Mouse (Mus musculus) heart, adult 2 months (tissue): Measurements from ENCODE around the gene Btn1a1. TPM values are rescaled to one million over a fixed set of nuclear protein-coding genes. Genes with fewer than 3 reads are reported as not detected.
A peak's percentile ranks its signal among the peaks of the same experiment; 100 is the strongest.

Experiments
- DNase-seq, 2 experiments: peaks; one replicate each; pipeline ENCODE4 v3.0.0; 2021
- H3K27ac ChIP-seq: fragments of 200-600 bp; 2 replicates; pipeline ENCODE4 v1.8.1; 2022
- H3K27me3 ChIP-seq: fragments of 200-500 bp; 2 replicates; pipeline ENCODE4 v1.6.1; 2012; ENCODE audit warnings: mild to moderate bottlenecking, low read length, inconsistent platforms, mixed read lengths; ENCODE audit not compliant: control insufficient read depth, insufficient read depth
- H3K36me3 ChIP-seq: fragments of 200-500 bp; 2 replicates; pipeline ENCODE4 v1.6.1; 2012; ENCODE audit warnings: low read length, inconsistent platforms; ENCODE audit not compliant: control insufficient read depth, insufficient read depth
- H3K4me1 ChIP-seq: fragments of 200-500 bp; 2 replicates; pipeline ENCODE4 v1.6.1; 2011; ENCODE audit warnings: low read length; ENCODE audit not compliant: control insufficient read depth, insufficient read depth
- H3K4me3 ChIP-seq: fragments of 200-600 bp; 2 replicates; pipeline ENCODE4 v1.8.1; 2022
- H3K79me2 ChIP-seq: fragments of 200-500 bp; replicated peaks from 2 replicates; pipeline ENCODE4 v1.6.1; 2012; ENCODE audit warnings: mild to moderate bottlenecking, inconsistent platforms, low read length, moderate library complexity, mixed read lengths; ENCODE audit not compliant: control insufficient read depth, insufficient read depth
- H3K9ac ChIP-seq: fragments of 200-500 bp; 2 replicates; pipeline ENCODE4 v1.6.1; 2012; ENCODE audit warnings: low read depth, mild to moderate bottlenecking, control low read depth, inconsistent platforms, low read length, mixed read lengths
- CTCF ChIP-seq: fragments of 200-600 bp; IDR thresholded peaks from 2 replicates; pipeline ENCODE4 v1.8.1; 2022; ENCODE audit warnings: antibody characterized with exemption, mild to moderate bottlenecking, moderate library complexity
- EP300 ChIP-seq: fragments of 200-500 bp; IDR thresholded peaks from 2 replicates; pipeline ENCODE4 v1.6.1; 2011; ENCODE audit warnings: low read depth, low read length, control low read depth; ENCODE audit not compliant: insufficient read depth
- POLR2A ChIP-seq: fragments of 200-500 bp; IDR thresholded peaks from 2 replicates; pipeline ENCODE4 v1.6.1; 2011; ENCODE audit warnings: mild to moderate bottlenecking, low read depth, low read length, control low read depth; ENCODE audit not compliant: insufficient read depth
- WGBS: fragments of 180-500 bp; shearing (Covaris S2); methylation state at CpG from one replicate; pipeline ENCODE4 v1.1.7; 2018; 5-methylcytosine and 5-hydroxymethylcytosine counted together
- intact Hi-C: fragments of 180-260 bp; cut with DNase I; formaldehyde crosslinking; loops from one replicate; pipeline ENCODE4 v1.15.1; 2025
- polyA plus RNA-seq: library from polyadenylated mRNA; depleted of rRNA; stranded (reverse); fragments of >200 nt; gene quantifications from 2 replicates; pipeline ENCODE4 v1.2.3, GENCODE M21; 2012
- total RNA-seq, 2 experiments: library from RNA; stranded (reverse); gene quantifications; 2 replicates each; pipeline ENCODE4 v1.2.3; 2021

Btn1a1 gene
- total and polyA plus RNA-seq, 3 experiments = not detected

- no peak overlapping the region for H3K4me3 ChIP-seq
- WGBS = 50% methylated on average over 14 of the region's 14 CpGs
- H3K9ac ChIP-seq = no peak overlapping the region
- no peak overlapping the region for H3K27ac ChIP-seq
- intact Hi-C loops = loop anchor here (5.0 kb wide), 1 partner anchor 39 kb away; the partner anchor contains the start of gene Btn1a1
- no peaks in the 10 kb centered on the region for H3K79me2 ChIP-seq
- no peaks in the 10 kb centered on the region for H3K4me1 ChIP-seq
- no peak for DNase-seq
- no peaks in the 10 kb centered on the region for H3K36me3 ChIP-seq
- H3K27me3 ChIP-seq = no peaks in the 10 kb centered on the region
- no peak for TF ChIP-seq POLR2A
- TF ChIP-seq EP300 = no peak
- TF ChIP-seq CTCF = no peak
Observed at GRCm38 (mm10) chr13:23505662-23506345, 40.1 kb upstream of the Btn1a1 start.

GRCm38 (mm10) chr13:23503797-23504196 is 38.1 kb upstream of the Btn1a1 start:
- intact Hi-C loops = no loop called here
- DNase-seq = peak; percentile 26 to 51
- 10% methylated on average over 9 of the region's 9 CpGs for WGBS

DNA sequence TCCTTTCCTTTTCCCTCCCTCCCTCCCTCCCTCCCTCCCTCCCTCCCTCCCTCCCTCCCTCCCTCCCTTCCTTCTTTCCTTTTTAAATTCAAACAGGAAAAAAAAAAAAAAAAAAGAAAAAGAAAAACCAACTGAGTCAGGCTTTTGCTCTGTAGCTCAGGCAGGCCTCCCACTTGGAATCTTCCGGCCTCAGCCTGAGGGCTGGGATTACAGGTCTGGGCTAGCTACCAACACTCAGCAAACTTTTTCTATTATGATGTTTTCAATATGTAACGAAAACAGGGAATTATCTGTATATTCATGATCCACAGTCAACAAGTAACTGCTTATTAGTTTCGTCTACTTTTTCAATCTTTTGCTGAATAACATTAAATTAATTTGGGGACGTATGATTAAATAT is 37.2 kb upstream of the Btn1a1 start:
- TF ChIP-seq CTCF = no peak
- no peak for TF ChIP-seq POLR2A
- TF ChIP-seq EP300 = no peak
- no peaks in the 10 kb centered on the region for H3K4me1 ChIP-seq
- WGBS = 78% methylated on average over 4 of the region's 4 CpGs
- H3K36me3 ChIP-seq = no peaks in the 10 kb centered on the region
- no peak overlapping the region for H3K9ac ChIP-seq
- H3K27me3 ChIP-seq = no peaks in the 10 kb centered on the region
- H3K27ac ChIP-seq = no peak overlapping the region
- H3K4me3 ChIP-seq = no peak overlapping the region
- no peak for DNase-seq
- no peaks in the 10 kb centered on the region for H3K79me2 ChIP-seq
- intact Hi-C loops = no loop called here

More at GRCm38 (mm10) chr13:23503797-23504196, 38.1 kb upstream of the Btn1a1 start:
- Histone ChIP-seq H3K27ac (no peak overlapping the region), H3K9ac (no peak overlapping the region), H3K36me3 (no peaks in the 10 kb centered on the region), H3K27me3 (no peaks in the 10 kb centered on the region), H3K4me1 (no peaks in the 10 kb centered on the region), H3K4me3 (no peak overlapping the region), H3K79me2 (no peaks in the 10 kb centered on the region)
- TF ChIP-seq EP300 (no peak), POLR2A (no peak), CTCF (no peak)

DNA sequence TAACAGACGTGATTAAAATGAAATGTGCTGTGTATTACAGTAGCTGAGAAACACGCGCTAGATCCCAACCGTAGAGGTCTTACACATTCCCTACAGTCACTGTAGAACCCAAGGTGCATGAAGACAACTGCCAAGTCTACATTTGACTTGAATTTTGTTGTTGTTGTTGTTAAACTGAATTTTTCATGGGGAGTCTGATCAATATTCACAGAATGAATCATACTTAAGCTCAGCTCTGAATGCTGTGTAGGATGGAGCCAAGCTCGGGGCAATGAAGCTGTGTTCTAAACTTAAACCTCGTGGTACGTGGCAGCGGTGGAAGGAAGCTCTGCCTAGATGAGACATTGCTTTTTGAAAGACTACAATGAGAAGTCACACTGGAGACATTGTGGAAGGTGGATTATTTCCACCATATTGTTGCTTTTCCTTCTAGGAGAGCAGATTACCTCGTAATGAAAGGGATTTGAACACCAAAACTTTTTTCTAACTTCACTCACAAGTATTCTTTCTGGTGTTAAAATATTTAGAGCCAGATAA is 36.4 kb upstream of the Btn1a1 start:
- WGBS = 62% methylated on average over 9 of the region's 9 CpGs
- TF ChIP-seq EP300 (no peak), CTCF (no peak), POLR2A (no peak)
- Histone ChIP-seq H3K27me3 (no peaks in the 10 kb centered on the region), H3K4me3 (no peak overlapping the region), H3K4me1 (no peaks in the 10 kb centered on the region), H3K27ac (no peak overlapping the region), H3K36me3 (no peaks in the 10 kb centered on the region), H3K79me2 (no peaks in the 10 kb centered on the region), H3K9ac (no peak overlapping the region)
- no peak for DNase-seq
- intact Hi-C loops = no loop called here

DNA sequence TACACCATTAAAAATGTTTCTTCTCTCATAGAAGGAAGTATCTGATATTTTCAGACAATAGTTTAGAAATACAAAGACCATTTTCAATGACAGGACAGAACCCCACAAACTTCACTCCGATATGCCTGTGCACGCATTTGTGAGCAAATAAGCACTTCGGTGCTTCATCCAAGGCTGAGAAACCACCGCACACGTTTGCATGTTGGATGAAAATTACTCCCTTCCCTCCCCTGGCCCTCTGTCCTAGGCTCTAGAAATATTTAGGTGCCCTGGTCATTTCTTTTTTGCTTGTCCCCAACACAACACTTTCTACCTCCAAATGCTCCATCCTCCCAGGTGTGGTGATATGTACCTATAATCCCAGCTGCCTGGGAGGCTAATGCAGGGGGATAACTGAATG is 35.8 kb upstream of the Btn1a1 start:
- no peaks in the 10 kb centered on the region for H3K4me1 ChIP-seq
- H3K79me2 ChIP-seq = no peaks in the 10 kb centered on the region
- no peak for DNase-seq
- H3K4me3 ChIP-seq = no peak overlapping the region
- TF ChIP-seq CTCF = no peak
- intact Hi-C loops = no loop called here
- no peak overlapping the region for H3K9ac ChIP-seq
- H3K36me3 ChIP-seq = no peaks in the 10 kb centered on the region
- H3K27me3 ChIP-seq = no peaks in the 10 kb centered on the region
- H3K27ac ChIP-seq = no peak overlapping the region
- 45% methylated on average over 5 of the region's 5 CpGs for WGBS

- 24% methylated on average over 17 of the region's 17 CpGs for WGBS
- no peaks in the 10 kb centered on the region for H3K27me3 ChIP-seq
- H3K9ac ChIP-seq = no peak overlapping the region
- no peak for TF ChIP-seq POLR2A
- TF ChIP-seq EP300 = no peak
- no peak overlapping the region for H3K4me3 ChIP-seq
- intact Hi-C loops = no loop called here
- no peaks in the 10 kb centered on the region for H3K79me2 ChIP-seq
- no peak overlapping the region for H3K27ac ChIP-seq
- DNase-seq = peak; percentile 65 to 70
- no peaks in the 10 kb centered on the region for H3K36me3 ChIP-seq
- H3K4me1 ChIP-seq = no peaks in the 10 kb centered on the region
Observed at GRCm38 (mm10) chr13:23500424-23501200, 34.9 kb upstream of the Btn1a1 start.
